Mouse (Mus musculus) right cerebral cortex, postnatal 10 days (tissue): ENCODE results near the gene E4f1.

Experiments used
- DNase-seq, 2 experiments: peaks; one replicate each; pipeline ENCODE4 v3.0.0; 2021; ENCODE audit warnings: low spot score in 2 of 2

The E4f1 gene

DNA sequence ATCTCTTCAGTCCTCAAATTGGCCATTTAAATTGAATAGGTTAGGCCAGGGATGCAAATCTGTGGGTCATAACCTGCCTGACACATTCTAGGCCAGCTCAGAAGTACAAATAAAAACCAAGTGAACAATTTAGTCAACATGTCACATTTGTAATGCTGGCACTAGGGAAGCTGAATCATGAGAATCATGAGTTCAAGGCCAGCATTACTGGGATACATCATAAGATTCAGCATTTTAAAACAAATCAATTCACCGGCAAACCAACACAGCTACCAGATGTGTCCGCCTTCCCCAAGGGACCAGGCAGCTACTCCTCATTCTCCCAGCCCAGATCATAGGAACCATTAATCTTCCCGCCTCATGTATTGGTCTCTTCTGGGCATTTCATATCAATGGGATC lies 13.4 kb upstream of the E4f1 start:
- no peak for DNase-seq

DNA sequence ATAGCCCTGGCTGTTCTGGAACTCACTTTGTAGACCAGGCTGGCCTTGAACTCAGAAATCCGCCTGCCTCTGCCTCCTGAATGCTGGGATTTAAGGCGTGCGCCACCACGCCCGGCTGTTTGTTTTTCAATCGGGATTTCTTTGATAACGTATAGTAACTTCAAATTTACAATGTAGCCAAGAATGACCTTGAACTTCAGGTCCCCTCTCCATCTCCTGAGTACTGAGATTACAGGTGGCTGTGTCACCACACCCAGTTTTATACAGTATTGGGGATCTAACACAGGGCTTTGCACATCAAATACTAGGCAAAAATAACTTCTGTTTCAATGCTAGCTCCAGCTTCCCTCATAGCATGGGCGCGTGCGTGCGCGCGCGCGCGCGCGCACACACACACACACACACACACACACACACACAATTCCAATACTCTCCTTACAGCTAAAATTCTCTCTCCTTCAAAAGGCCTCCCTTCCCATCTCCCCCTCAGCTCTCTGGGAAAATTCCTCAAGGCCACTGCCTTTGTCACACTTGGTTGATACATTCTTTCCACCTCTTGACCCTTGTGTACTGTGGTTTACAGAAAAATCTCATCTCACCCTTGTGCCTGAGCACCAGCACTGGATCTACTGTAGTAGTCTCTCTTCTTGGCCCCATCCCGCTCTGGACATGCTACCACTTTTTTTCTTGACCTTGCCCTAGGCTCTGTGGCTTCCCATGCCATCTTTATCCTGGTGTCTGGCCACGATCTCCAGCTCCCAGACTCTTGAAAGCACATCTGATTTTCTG lies 11.1 kb upstream of the E4f1 start:
- DNase-seq = no peak

DNA sequence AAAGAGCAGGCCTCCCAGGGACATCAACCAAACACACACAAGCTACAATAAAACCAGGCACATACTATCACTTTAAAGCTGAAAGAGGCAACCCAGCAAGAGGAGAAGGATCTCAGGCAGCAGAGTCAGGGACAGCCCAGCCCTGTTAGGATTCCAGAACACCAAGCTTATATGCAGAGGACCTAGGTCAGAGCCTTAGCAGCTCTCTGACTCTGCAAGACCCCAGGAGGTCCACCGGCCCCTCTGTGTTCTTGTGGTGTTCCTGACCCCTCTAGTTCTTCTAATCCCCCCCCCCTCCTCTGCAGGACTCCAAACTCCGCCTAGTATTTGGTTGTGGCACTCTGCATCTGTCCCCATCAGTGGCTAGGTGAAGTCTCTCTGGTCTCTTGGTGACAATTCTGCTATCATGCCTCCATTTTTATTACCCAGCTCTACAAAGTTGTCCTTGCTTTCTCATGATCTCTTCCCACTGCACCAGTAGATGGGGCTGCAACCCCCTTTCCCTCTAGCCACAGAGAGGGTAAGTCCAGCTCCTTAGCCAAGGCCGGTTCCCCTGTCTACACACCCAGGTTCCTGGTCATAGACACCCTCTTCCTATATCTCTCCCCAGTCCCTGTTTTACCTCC lies 10.2 kb upstream of the E4f1 start:
- DNase-seq = no peak

DNA sequence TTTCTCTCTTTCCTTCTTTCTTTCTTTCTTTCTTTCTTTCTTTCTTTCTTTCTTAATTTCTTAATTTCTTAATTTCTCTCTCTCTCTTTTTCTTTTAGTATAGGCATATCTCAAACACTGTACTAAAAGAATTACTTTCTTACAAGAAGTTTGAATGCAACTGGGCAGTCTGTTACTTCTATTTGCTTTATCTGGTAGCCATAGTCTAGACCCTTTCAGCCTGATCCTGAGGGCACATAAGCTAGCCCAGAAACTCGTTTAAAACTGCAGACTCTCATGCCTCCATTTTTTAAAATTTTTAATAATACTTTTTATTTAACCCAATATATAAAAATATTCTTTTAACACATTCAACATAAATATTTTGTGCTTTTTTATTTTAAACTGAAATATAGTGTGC lies 9.3 kb upstream of the E4f1 start:
- no peak for DNase-seq

DNA sequence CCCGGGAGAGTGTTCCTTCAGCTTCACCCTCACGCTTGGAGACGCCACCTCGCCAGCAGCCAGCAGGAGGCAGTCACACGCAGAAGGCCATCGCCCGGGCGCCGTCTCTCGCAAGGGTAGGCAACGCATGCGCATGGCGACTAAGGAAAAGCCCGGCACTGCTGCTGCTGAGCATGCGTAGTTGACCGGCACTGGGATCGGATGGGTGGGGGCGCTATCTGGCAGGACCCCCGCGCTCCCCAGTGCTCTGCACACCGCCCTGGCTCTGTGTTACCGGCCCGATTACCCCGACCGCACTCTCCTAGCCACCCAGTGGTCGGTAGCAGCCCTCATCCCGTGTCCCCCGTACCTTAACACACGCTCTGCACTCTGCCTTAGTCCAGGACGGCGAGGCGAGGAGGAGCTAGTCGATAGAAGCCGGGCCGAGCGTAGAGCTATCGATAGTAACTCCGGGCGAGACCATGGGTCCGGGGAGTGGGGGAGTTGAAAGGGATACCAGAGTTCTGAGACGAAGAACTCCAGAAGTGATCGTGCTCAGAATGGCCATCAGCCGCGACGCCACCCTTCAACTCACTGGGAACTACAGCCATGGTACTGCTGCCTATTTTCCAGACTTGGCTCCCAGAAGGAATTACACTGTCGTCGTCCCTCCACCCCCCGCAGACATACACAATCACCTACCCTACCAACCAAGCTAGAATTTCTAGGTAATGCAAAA lies 8.7 kb upstream of the E4f1 start, which contains the start of gene Mlst8:
Gene Mlst8 (minus strand): TSS at position 416 of the 718 bp plus-strand sequence.
- peak; percentile 97 to 98 for DNase-seq

DNA sequence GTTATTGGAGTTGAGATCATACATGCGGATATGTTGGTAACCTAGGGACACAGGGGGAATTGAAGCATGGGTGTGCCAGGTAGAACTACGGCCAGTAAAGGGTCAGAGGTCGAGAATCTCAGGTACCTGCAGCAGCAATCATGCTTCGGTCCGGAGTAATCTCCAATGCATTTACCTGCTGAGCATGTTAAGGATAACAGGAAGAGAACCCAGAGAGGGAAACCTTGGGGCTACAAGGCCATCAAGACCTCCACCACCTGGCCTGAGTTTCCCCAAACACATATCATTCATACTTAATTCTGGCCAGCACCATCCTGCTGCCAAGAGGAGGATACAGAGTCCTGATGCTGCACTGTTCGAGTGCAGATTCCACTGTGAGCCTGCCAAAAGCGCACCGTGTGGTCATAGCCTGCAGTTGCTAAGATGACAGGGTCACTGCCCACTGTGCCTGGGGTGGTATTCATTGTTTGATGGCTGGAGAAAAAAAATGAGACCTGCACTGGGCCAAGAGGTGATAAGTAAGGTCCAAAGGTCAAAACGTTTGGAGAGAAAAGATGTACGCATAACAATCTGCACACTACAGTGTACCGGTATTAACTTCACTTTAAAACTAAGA lies 8.0 kb upstream of the E4f1 start:
- peak in 1 of 2 experiments; percentile 65 for DNase-seq

DNA sequence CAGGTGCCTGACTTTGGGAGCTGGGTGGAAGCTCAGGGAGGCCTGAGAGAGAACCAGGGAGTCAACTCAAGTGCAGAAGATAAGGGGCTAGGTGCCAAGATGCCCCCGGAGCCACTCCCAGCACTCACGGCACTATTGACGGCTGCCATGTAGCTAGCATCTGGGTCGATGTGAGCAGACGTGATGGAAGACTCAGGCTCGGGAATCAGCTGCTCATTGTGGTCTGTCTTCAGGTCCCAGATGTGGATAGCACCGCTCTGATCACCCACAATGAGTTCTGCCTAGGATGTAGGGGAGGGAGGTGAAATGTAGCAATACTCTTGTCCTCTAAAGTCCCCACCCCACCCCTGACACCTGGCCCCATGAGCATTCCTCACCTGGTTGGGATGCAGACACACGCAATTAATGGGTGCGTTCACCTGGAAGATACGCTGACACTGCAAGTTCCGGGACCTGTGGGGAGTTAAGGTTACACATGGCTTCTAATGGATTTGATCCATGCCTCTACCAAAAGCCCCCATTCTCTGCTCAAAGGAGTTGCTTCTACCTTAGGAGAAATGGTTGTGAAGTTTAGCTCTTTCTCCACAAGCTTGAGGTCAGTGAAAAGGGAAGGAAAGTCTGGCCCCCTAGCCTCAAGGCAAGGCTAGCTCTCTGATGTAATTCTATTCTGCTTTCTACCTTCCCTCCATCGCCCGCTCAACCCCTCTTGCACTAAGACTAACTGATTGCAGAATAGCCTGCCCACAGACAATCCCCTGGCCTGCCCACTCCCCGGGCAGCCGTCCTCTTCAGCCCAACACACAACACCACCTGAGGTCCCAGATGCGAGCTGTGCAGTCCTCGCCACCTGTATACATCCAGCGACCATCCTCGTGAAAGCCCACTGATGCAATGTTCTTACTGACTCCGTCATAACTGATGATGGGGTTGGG lies 7.2 kb upstream of the E4f1 start:
- peak in 1 of 2 experiments; percentile 14 for DNase-seq

DNA sequence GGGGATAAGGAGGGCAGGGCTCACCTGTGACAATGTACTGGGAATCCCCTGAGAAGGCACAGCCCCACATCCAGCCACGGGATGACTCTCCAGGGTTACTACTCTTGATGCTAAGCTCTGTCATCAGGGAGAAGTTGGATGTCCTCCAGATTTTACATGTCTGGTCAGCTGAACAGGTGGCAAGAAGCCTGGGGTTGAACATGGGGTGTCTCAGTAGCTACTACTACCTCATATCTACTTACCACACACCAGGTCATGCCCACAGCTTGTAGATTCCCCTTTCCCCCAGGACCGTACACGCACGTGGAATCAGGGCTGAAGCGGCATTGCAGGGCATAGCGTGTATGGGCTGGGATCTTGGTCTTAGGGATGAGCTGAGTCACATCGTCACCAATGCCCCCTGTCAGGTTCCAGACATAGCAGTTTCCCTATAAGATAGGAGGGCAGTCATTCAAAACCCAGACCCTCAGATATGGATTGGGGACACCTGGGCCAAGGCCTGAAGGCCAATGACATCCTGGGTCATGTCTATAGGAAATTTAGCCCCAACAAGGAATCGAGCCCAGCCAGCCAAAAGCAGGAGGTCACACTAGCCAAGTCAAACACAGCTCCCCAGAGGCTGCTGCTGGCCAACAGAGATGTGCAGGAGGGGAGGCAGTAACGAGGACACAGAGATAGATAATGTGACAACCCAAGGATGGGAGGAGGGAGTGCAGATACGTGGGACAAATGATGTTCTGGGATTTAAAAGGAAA lies 6.1 kb upstream of the E4f1 start:
- no peak for DNase-seq

DNA sequence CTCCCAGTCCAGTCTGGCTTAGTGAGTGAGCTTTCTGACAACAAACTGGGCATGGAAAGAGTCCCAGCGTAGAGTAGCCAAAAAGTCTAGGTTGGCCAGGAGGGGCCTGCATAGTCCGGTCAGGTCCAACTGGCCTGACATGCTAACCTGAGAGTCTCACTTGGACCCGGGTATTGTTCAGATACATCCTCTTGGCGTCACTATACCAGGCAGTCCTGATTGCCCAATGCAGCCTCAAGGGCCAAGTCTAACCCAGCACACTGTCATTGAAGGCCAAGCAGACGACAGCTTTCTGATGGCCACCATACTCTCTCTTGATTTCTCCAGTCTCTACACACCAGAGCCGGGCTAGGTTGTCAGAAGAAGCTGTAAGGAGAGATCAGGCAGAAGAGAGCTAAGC lies 5.5 kb upstream of the E4f1 start:
- no peak for DNase-seq

DNA sequence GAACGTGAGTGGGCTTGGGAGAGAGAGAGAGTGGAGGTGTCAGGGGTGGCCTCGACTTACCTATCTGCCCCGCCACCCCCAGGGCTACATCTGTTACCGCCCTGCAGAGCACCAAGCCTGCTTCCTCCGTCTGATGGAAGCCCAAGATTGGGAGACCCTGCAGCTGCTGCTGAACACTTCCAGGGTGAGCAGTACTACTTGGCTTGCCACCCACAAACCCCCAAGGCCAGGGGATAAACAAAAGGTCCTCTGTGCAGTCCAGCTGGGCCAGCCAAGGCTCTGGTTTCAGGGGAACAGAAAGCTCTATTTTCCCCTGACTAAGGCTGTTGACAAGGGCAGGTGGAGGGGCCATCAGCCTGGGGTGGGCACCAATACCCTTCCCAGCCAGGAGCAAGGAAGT lies 4.4 kb upstream of the E4f1 start:
- peak; percentile 80 to 86 for DNase-seq

DNA sequence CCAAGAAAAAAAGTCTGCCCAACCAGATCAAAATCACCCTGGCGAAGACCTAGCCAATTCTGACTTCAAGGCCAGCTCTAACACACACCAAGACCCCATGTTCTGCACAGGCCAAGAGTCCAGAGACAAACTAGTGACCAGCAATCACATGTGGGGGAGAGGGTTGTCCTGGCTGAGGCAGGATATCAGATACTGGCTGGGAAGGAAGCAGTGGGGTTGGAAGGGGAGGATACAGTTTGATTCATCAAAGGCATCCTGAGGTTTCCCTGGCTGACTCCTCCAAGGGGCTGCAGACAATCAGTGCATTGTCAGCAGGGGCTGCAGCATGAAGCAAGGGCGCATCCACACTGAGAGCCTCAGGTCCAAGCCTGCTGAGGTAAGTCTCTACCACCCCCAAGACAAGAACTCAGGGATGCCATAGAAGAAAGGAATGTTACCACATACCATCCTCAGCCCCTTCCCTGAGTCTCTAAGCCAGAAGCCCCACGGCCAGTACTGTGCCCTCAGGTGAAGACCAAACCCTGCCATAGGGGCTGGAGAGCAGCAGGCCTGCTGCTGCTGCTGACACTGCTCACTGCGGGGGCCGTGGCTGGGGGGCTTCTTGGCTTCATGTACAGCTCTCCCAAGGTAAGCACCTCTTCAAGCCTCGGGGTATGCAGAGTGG lies 3.6 kb upstream of the E4f1 start, which contains the start of gene Bricd5:
Gene Bricd5 (plus strand): TSS at position 273 of the 664 bp plus-strand sequence.
- no peak for DNase-seq

DNA sequence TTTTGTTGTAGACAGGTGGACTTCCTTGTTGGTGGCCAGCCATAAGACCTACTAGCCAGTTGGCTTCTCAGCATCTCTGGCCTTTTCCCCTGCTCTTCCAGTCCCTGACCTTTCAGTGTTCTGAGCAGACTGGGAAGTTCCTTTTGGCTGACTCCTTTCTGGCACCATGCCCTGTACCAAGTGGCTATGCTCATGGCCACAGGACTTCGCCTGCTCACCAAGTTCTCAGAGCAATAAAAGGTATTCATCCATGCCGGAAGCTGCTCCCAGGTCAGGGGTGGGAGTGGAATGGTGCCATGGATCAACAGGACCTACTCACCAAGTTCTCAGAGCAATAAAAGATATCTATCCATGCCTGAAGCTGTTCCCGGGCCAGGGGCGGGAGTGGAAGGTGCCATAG lies 2.4 kb upstream of the E4f1 start:
- DNase-seq = peak; percentile 63 to 64

DNA sequence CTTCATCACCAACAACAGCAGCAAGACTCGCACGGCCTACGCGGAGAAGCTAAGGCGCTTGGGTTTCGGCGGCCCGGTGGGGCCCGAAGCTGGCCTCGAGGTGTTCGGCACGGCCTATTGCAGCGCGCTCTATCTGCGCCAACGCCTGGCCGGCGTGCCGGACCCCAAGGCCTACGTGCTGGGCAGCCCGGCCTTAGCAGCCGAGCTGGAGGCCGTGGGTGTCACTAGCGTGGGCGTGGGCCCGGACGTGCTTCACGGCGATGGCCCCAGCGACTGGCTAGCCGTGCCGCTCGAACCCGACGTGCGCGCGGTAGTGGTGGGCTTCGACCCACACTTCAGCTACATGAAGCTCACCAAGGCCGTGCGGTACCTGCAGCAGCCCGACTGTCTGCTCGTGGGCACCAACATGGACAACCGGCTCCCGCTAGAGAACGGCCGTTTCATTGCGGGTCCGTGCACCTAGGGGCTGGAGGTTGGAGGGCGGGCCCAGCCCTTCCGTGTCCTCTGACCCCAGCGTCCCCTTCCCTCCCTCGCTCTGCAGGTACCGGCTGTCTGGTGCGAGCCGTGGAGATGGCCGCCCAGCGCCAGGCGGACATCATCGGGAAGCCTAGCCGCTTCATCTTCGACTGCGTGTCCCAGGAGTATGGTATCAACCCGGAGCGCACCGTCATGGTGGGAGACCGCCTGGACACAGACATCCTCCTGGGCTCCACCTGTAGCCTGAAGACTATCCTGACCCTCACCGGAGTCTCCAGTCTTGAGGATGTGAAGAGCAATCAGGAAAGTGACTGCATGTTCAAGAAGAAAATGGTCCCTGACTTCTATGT lies 801 bp upstream of the E4f1 start:
- peak; percentile 61 to 70 for DNase-seq

DNA sequence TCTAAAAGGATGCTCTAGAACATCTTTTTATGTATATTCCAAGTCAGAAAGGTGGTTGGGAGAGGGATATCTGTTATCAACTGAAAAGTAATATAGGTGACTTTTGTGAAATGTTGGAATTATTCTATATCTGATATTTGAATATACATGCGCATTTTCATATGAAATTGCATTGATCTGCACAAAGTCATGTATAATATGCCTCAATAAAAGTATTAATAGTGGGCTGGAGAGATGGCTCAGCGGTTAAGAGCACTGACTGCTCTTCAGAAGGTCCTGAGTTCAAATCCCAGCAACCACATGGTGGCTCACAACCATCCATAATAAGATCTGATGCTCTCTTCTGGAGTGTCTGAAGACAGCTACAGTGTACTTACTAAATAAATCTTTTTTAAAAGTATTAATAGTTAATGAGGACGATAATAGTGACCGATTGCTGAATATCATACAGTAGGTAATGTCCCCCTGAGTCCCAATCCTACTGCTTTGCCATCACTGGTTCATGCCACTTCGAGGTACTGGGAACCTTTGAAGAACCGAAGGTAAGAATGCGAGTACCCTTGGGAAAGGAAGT lies 690 bp downstream of the E4f1 start:
- DNase-seq = no peak

DNA sequence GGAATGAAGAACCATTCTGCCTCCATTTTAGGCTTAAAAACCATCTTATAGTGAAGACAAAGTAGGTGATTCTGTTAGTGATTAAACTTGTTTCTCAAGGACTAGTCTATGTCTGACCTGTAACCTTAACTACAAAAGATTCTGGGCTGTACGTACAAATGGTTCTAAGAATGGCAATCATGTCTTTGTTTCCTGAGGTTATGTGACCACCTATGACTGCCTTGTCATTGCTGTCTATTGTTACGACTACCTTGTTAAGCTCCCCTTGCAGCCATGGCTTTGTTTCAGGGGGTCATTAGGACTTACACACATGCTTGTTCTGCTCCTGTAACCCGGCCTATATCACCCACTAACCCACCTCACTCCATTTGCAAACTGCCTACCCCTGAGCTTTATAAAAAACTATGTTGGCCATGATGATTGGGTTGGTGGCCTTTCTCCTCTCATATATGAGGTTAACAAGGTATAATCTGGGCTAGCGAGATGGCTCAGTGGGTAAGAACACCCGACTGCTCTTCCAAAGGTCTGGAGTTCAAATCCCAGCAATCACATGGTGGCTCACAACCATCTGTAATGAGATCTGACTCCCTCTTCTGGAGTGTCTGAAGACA lies 1.4 kb downstream of the E4f1 start:
- no peak for DNase-seq

DNA sequence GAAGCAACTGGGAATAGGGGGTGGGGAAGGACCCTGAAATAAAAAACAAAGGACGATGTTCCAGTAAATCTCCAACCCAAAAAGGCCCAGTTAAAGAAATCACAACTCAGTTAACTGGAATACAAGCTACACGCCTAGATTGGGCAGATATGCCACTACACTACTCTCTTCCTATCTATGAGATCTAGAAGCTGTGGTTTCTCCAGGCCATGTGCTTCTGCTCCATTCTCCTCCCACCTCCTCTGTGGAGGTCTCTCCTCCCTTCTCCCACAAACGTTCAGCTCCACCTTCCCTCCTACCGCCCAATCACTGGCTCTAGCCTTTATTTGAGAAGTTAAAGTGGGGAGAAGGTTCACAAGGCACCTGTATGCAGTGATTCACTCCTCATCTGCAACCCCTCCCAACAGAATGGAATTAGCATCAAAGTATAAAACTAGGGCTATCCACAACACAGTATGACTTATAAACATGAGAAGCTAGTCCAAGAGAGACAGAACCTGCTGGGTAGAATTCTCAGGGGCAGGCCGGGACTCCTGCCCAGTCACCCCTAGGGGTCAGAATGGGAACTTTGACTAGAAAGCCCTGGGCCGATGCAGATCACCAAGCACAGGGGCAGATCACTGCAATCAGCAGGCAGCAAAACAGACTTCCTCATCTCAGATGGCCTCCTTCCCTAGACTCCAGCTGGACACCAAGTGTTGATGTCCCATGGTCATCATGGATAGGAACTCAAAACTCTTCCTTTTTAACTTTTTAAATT lies 6.6 kb downstream of the E4f1 start:
- DNase-seq = peak in 1 of 2 experiments; percentile 20

DNA sequence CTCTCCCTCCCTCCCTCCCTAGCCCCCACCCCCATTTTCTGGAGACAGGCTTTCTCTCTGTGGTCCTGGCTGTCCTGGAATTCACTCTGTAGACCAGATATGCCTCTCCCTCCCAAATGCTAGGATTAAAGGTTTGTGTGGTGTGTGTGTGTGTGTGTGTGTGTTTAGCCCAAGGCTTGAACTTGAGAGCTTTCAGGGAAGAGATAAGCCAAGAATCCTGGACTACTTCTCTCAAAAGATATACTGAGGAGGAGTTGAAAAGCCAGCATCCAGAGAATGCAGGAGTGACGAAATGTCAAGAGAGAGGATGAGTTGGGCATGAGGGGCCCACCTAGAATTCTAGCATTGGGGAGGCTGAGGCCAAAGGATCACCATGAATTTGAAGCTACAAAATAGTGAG lies 7.2 kb downstream of the E4f1 start:
- no peak for DNase-seq
